Mouse (Mus musculus) cerebellum, adult 2 months (tissue): ENCODE data around the gene Saxo2.

ENCODE experiments used
- CTCF ChIP-seq: fragments of 200-500 bp; IDR thresholded peaks from 2 replicates; pipeline ENCODE4 v1.5.1; 2011; ENCODE audit warnings: low read depth, mild to moderate bottlenecking, control low read depth, low read length, moderate library complexity, borderline replicate concordance; ENCODE audit not compliant: insufficient read depth
- POLR2A ChIP-seq: fragments of 200-500 bp; IDR thresholded peaks from 2 replicates; pipeline ENCODE4 v1.6.1; 2011; ENCODE audit warnings: low read length, control low read depth, borderline replicate concordance; ENCODE audit not compliant: insufficient read depth

DNA sequence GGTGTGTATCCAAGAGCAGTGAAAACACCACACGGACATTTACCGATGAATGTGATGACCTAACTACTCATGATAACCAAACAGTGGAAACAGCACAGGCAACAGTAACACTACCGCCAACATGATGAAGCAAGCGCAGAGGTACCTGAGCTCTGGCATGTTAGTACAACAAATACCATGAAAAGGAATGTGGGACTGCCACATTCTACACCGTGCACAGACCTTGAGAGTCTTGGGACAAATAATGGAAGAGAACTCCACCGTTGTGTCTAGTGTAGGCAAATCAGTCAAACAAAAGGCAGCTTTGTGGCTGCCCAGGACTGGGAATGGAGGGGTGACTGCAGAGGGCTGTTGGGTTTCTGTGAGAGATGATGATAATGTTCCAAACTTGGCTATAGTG is 42.9 kb downstream of the Saxo2 start:
- TF ChIP-seq CTCF (no peak), POLR2A (no peak)
